Mouse (Mus musculus) heart, postnatal 0 days (tissue): ENCODE results near the gene Rcc2.

Experiments used
- CTCF ChIP-seq: IDR thresholded peaks from 2 replicates; pipeline ENCODE4 v1.5.1; 2016; ENCODE audit warnings: antibody characterized with exemption, control low read depth, low read depth
- EP300 ChIP-seq: IDR thresholded peaks from 2 replicates; pipeline ENCODE4 v1.6.1; 2016; ENCODE audit warnings: antibody characterized with exemption, low read depth

- TF ChIP-seq CTCF, result no peak
- TF ChIP-seq EP300, result no peak
Measured at GRCm38 (mm10) chr4:140711360-140711759, 11.0 kb downstream of the Rcc2 start.
